Mouse (Mus musculus): Measurements from ENCODE around the gene Trmu.
"Not testable (repeated sequence)": the region's sequence is repeated elsewhere in the genome, so short reads cannot be mapped to it uniquely, and the experiment has no call there.

Trmu gene

GRCm38 (mm10) chr15:85878848-85879497 lies at the start of gene Trmu:
Gene Trmu, plus strand, starts transcription at chr15:85879312.
- peak; percentile 93 for DNase-seq

- no peak for DNase-seq
Observed at GRCm38 (mm10) chr15:85829470-85829869, 49.6 kb upstream of the Trmu start.

GRCm38 (mm10) chr15:85831954-85832590 lies 47.0 kb upstream of the Trmu start, which contains the start of gene Ttc38:
Gene Ttc38, plus strand, starts transcription at chr15:85832306.
- peak; percentile 90 for DNase-seq

GRCm38 (mm10) chr15:85832599-85832998 lies 46.5 kb upstream of the Trmu start:
- DNase-seq, result no peak

GRCm38 (mm10) chr15:85835335-85835734 lies 43.8 kb upstream of the Trmu start:
- DNase-seq, result no peak

GRCm38 (mm10) chr15:85836887-85837286 lies 42.2 kb upstream of the Trmu start:
- DNase-seq, result no peak

- no peak for DNase-seq
Observed at GRCm38 (mm10) chr15:85840983-85841382, 38.1 kb upstream of the Trmu start.

GRCm38 (mm10) chr15:85841796-85842360 lies 37.2 kb upstream of the Trmu start:
- no peak for DNase-seq

- peak; percentile 48 for DNase-seq
Observed at GRCm38 (mm10) chr15:85845071-85845470, 34.0 kb upstream of the Trmu start.

GRCm38 (mm10) chr15:85851656-85852392 lies 27.3 kb upstream of the Trmu start:
- DNase-seq, result no peak

GRCm38 (mm10) chr15:85858980-85859489 lies 20.1 kb upstream of the Trmu start:
- no peak for DNase-seq

- DNase-seq, result peak; percentile 96
Observed at GRCm38 (mm10) chr15:85859490-85860031, 19.6 kb upstream of the Trmu start, which contains the start of gene Gtse1. Gene Gtse1, plus strand, starts transcription at chr15:85859745.

- DNase-seq, result not testable (repeated sequence)
Observed at GRCm38 (mm10) chr15:85865913-85866312, 13.2 kb upstream of the Trmu start.

- DNase-seq, result peak; percentile 82
Observed at GRCm38 (mm10) chr15:85867696-85868095, 11.4 kb upstream of the Trmu start.

- DNase-seq, result no peak
Observed at GRCm38 (mm10) chr15:85877336-85877735, 1.8 kb upstream of the Trmu start.

- DNase-seq, result no peak
Observed at GRCm38 (mm10) chr15:85879498-85879895, 385 bp downstream of the Trmu start.

- no peak for DNase-seq
Observed at GRCm38 (mm10) chr15:85885606-85886005, 6.5 kb downstream of the Trmu start.

- DNase-seq, result no peak
Observed at GRCm38 (mm10) chr15:85889235-85889634, 10.1 kb downstream of the Trmu start.

- DNase-seq, result no peak
Observed at GRCm38 (mm10) chr15:85891971-85892370, 12.9 kb downstream of the Trmu start.

- DNase-seq, result no peak
Observed at GRCm38 (mm10) chr15:85892498-85893118, 13.5 kb downstream of the Trmu start.

GRCm38 (mm10) chr15:85893871-85894270 lies 14.8 kb downstream of the Trmu start:
- no peak for DNase-seq

GRCm38 (mm10) chr15:85896284-85896683 lies 17.2 kb downstream of the Trmu start:
- DNase-seq, result peak; percentile 83

Measured in cerebellum, adult 9-10 months (tissue).